Mouse (Mus musculus): ENCODE data around the gene Gm6710. TPM values are rescaled to one million over a fixed set of nuclear protein-coding genes. Genes with fewer than 3 reads are reported as not detected.
"Not testable (repeated sequence)": the region's sequence is repeated elsewhere in the genome, so short reads cannot be mapped to it uniquely, and the experiment has no call there.

The Gm6710 gene
- 26.7 and 32.3 TPM in 2 replicates for polyA plus RNA-seq (2015; fragmentation: Nextera tagmentation; extraction: Ambion mirVana)

GRCm38 (mm10) chr2:175869024-175869423 lies at the start of gene Gm6710:
TSS of gene Gm6710 (plus strand) at chr2:175869219.
- not testable (repeated sequence) for H3K9me3 ChIP-seq (ENCODE audit: control insufficient read depth, low read length); H3K9ac ChIP-seq (ENCODE audit: low read depth, low read length); H3K4me3 ChIP-seq (ENCODE audit: low read length); H3K36me3 ChIP-seq (ENCODE audit: control insufficient read depth, insufficient read depth, low read length); ATAC-seq; H3K4me2 ChIP-seq (ENCODE audit: low read length); H3K27ac ChIP-seq (ENCODE audit: low read depth, low read length); H3K4me1 ChIP-seq (ENCODE audit: control insufficient read depth, insufficient read depth, low read depth, low read length); H3K27me3 ChIP-seq (replicated peaks; ENCODE audit: control insufficient read depth, insufficient read depth, low read length)
- no CpG with 5 or more reads among the region's 7 CpGs for WGBS

Other genes starting within 250 kb of the Gm6710 start
- gene Gm11007, start 225.2 kb upstream of the Gm6710 start, polyA plus RNA-seq (2015; fragmentation: Nextera tagmentation; extraction: Ambion mirVana): not detected in 2 replicates
- 14.1 and 17.2 TPM in 2 replicates for gene Zfp969, start 165.6 kb upstream of the Gm6710 start, polyA plus RNA-seq (2015; fragmentation: Nextera tagmentation; extraction: Ambion mirVana)
- gene Gm2007, start 127.7 kb upstream of the Gm6710 start, polyA plus RNA-seq (2015; fragmentation: Nextera tagmentation; extraction: Ambion mirVana): not detected in 2 replicates
- 2.4 and 3.2 TPM in 2 replicates for gene Gm14288, start 68.1 kb upstream of the Gm6710 start, polyA plus RNA-seq (2015; fragmentation: Nextera tagmentation; extraction: Ambion mirVana)
- gene Zfp966, start 61.9 kb downstream of the Gm6710 start, polyA plus RNA-seq (2015; fragmentation: Nextera tagmentation; extraction: Ambion mirVana): 1.4 and 2.4 TPM in 2 replicates
- gene Gm2026, start 96.1 kb downstream of the Gm6710 start, polyA plus RNA-seq (2015; fragmentation: Nextera tagmentation; extraction: Ambion mirVana): 23.7 and 26.9 TPM in 2 replicates